Mouse (Mus musculus): ENCODE measurements at regions not wholly inside any gene's neighbourhood (a gene's known extent, or its start where the extent isn't known, plus 50 kb on each side); places are given as distances from the start of the nearest gene placed in this dataset.

- DNase-seq: no peak
Measured at GRCm38 (mm10) chr17:47983286-47983685, 54.8 kb downstream of the 1700122O11Rik start.

GRCm38 (mm10) chr17:47981556-47982027, 56.5 kb downstream of the 1700122O11Rik start:
- no peak for DNase-seq

- no peak for DNase-seq
Measured at GRCm38 (mm10) chr17:47979266-47979665, 54.8 kb upstream of the Foxp4 start.

GRCm38 (mm10) chr17:47978404-47979030, 54.1 kb upstream of the Foxp4 start:
- no peak for DNase-seq

DNA sequence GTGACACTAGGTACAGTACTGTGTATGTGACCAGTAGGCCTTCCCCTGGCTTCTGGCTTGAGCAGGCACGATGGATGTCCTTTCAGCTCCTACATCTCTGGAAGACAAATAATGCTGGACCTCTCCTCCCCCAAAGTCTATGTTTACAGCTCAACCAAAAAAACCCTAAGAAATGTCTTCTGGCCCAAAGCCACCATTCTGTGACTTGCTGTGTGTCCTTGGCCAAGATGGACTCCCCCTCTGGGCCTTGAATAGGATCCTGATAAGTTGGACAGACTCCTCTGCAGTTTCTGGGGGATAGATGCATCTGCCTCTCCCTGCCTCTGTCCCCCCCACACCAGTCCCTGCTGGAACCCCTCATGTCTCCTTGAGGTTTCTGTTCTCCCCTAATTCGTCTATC, 53.6 kb upstream of the Foxp4 start:
- no peak for DNase-seq

GRCm38 (mm10) chr17:47976999-47977357, 52.5 kb upstream of the Foxp4 start:
- no peak for DNase-seq

DNA sequence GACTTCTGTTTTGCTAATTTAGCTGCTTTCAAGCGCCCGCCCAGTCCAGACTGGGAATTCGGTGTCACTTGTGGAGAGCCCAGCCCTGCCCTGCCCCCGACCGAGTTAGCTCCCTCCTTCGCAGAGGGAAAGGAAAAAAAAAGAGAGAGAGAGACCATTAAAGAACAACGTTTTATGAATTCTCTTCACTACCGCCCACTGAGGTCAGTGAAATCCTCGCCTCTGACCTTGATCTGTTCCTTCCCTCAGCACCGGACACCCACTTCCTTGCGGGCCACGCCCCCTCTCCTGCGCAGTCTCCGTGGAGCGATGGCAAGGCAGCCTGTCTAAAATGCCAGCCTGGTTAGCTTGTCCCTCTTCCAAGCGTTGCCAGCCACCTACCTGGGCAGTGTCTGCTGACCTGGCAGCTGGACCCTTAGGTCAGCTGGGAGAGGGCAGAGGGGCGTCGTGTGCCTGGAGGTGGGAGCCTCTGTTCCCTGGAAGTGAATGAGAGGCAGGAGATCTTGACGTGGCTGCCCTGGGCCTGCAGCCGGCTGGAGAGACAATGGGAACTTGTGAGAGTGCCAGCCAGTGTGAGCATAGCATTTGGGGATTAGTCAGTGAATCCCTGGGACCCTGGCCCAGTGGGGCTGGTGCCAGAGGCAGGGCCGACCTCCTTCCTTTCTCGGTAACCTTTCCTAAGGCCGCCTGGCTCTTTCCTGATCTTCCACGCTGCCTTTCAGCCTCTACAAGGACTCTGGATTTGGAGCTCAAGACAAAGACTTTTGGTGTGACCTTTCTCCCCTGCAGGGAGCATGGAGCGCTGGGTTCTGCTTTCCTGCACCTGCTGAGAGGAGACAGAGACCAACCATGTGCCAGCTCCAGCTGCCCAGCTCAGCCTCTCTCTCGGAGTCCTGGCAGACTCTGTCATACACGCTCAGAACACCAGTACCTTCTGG, 51.9 kb upstream of the Foxp4 start:
- DNase-seq: peak; percentile 59

DNA sequence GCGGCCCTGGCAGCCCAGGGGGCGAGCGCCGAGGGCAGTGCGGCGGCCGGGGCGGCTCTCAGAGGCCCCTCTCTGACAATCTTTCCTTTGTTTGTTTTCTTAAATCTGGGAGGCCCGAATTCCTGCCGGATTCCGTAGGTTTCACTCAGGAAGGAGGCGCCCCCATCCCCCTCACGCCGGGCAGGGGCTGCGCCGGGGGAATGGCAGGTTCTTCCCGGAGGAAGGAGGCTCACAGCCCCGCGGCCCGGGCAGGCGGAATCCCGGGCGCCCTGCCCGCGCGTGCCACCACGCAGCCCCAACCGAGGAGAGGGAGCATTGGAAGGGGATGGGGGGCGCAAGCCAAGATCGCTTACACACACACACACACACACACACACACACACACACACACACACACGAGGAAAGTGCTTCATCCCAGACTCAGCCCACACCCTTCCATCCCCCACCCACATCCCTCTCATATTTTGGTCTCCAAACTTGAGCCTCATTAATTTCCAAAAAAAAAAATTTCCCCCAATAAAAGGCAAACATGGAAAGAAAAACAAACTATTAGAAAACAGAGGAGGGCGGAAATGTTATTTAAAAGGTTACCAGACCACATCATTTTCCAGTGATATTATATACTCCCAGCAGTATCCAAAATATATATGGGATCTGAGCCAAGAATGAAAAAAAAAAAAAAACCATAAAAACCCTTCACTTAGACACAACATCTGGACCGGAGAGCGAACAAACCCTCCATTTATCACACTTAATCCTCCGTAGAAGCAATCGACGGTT, 51.0 kb upstream of the Foxp4 start:
- no peak for DNase-seq

- DNase-seq: peak; percentile 44
Measured at GRCm38 (mm10) chr17:47974503-47974902, 50.1 kb upstream of the Foxp4 start.

All from kidney, adult 11 months (tissue).